Mouse (Mus musculus) kidney, embryonic 16.5 days (tissue): ENCODE data around the gene Clec16a. TPM values are rescaled to one million over a fixed set of nuclear protein-coding genes. Genes with fewer than 3 reads are reported as not detected.
A peak's percentile ranks its signal among the peaks of the same experiment; 100 is the strongest.

Experiments
- ATAC-seq: fragments of 200-750 bp; cut with Nextera tagmentation; 2 replicates; pipeline ENCODE4 v1.8.0; 2017; ENCODE audit warnings: moderate TSS enrichment; ENCODE audit not compliant: low FRiP score, low TSS enrichment
- H3K27ac ChIP-seq: fragments of 300-500 bp; sonication (generic); 2 replicates; pipeline ENCODE4 v1.5.1; 2014; ENCODE audit warnings: low read length
- H3K27me3 ChIP-seq: fragments of 300-500 bp; sonication (generic); 2 replicates; pipeline ENCODE4 v1.6.1; 2014; ENCODE audit warnings: low read length, control low read depth, mixed read lengths; ENCODE audit not compliant: insufficient read depth
- H3K36me3 ChIP-seq: fragments of 300-500 bp; sonication (generic); 2 replicates; pipeline ENCODE4 v1.6.1; 2014; ENCODE audit warnings: low read length, control low read depth, mixed read lengths; ENCODE audit not compliant: insufficient read depth
- H3K4me1 ChIP-seq: fragments of 300-500 bp; sonication (generic); 2 replicates; pipeline ENCODE4 v1.6.1; 2014; ENCODE audit warnings: low read length, control low read depth, mixed read lengths; ENCODE audit not compliant: insufficient read depth
- H3K4me2 ChIP-seq: fragments of 300-500 bp; sonication (generic); replicated peaks from 2 replicates; pipeline ENCODE4 v1.6.1; 2014; ENCODE audit warnings: low read depth, low read length
- H3K4me3 ChIP-seq: fragments of 300-500 bp; sonication (generic); 2 replicates; pipeline ENCODE4 v1.5.1; 2014; ENCODE audit warnings: mild to moderate bottlenecking, low read length
- H3K9ac ChIP-seq: fragments of 300-500 bp; sonication (generic); replicated peaks from 2 replicates; pipeline ENCODE4 v1.6.1; 2014; ENCODE audit warnings: low read length
- H3K9me3 ChIP-seq: fragments of 300-500 bp; sonication (generic); 2 replicates; pipeline ENCODE4 v1.6.1; 2016; ENCODE audit warnings: low read length, control low read depth
- WGBS: fragments of 180-500 bp; shearing (Covaris S2); extraction: QIAGEN DNeasy Blood & Tissue Kit; methylation state at CpG from one replicate; pipeline ENCODE4 v1.1.7; 2014; 5-methylcytosine and 5-hydroxymethylcytosine counted together
- polyA plus RNA-seq: library from polyadenylated mRNA; unstranded; fragments of >200 nt; fragmentation: Nextera tagmentation; extraction: Ambion mirVana; gene quantifications from 2 replicates; pipeline ENCODE4 v1.2.1, GENCODE M21; 2015

Clec16a gene
- polyA plus RNA-seq, 1 experiment from 2014 or later, result 32.1 TPM

- 85% methylated on average over 3 of the region's 3 CpGs for WGBS
- H3K9me3 ChIP-seq, result no peaks in the 10 kb centered on the region
- no peak overlapping the region for H3K4me2 ChIP-seq
- no peaks in the 10 kb centered on the region for H3K36me3 ChIP-seq
- H3K4me1 ChIP-seq, result no peaks in the 10 kb centered on the region
- ATAC-seq, result no peak
- H3K4me3 ChIP-seq, result no peak overlapping the region
- no peaks in the 10 kb centered on the region for H3K27me3 ChIP-seq
- no peak overlapping the region for H3K27ac ChIP-seq
- no peak overlapping the region for H3K9ac ChIP-seq
Measured at GRCm38 (mm10) chr16:10607802-10608201, 62.7 kb downstream of the Clec16a start.

- peaks cover 5% of the 10 kb centered on the region; the same call in 1 of the 2 replicates for H3K36me3 ChIP-seq
- no peak overlapping the region for H3K4me2 ChIP-seq
- no peaks in the 10 kb centered on the region for H3K9me3 ChIP-seq
- H3K9ac ChIP-seq, result no peak overlapping the region
- ATAC-seq, result no peak
- no peak overlapping the region for H3K27ac ChIP-seq
- no peaks in the 10 kb centered on the region for H3K27me3 ChIP-seq
- H3K4me3 ChIP-seq, result no peak overlapping the region
- no peaks in the 10 kb centered on the region for H3K4me1 ChIP-seq
- WGBS, result 95% methylated on average over 7 of the region's 7 CpGs
Measured at GRCm38 (mm10) chr16:10609921-10610320, 64.8 kb downstream of the Clec16a start.

- no peak overlapping the region for H3K27ac ChIP-seq
- no peak overlapping the region for H3K4me3 ChIP-seq
- no peaks in the 10 kb centered on the region for H3K4me1 ChIP-seq
- H3K4me2 ChIP-seq, result no peak overlapping the region
- H3K9ac ChIP-seq, result no peak overlapping the region
- H3K9me3 ChIP-seq, result no peaks in the 10 kb centered on the region
- H3K36me3 ChIP-seq, result peaks cover 12% of the 10 kb centered on the region
- 88% methylated on average over 6 of the region's 6 CpGs for WGBS
- H3K27me3 ChIP-seq, result no peaks in the 10 kb centered on the region
- no peak for ATAC-seq
Measured at GRCm38 (mm10) chr16:10610801-10611200, 65.7 kb downstream of the Clec16a start.

- ATAC-seq, result no peak
- H3K4me3 ChIP-seq, result no peak overlapping the region
- no peaks in the 10 kb centered on the region for H3K9me3 ChIP-seq
- H3K36me3 ChIP-seq, result peaks cover 14% of the 10 kb centered on the region
- no peak overlapping the region for H3K4me2 ChIP-seq
- 86% methylated on average over 4 of the region's 4 CpGs for WGBS
- H3K27me3 ChIP-seq, result no peaks in the 10 kb centered on the region
- no peak overlapping the region for H3K9ac ChIP-seq
- H3K27ac ChIP-seq, result no peak overlapping the region
- H3K4me1 ChIP-seq, result no peaks in the 10 kb centered on the region
Measured at GRCm38 (mm10) chr16:10611306-10611705, 66.2 kb downstream of the Clec16a start.

- ATAC-seq, result 0 out of 2 replicates have a peak, but pooled peaks have one; percentile 12
- H3K4me2 ChIP-seq, result no peak overlapping the region
- H3K4me3 ChIP-seq, result no peak overlapping the region
- H3K27me3 ChIP-seq, result no peaks in the 10 kb centered on the region
- H3K4me1 ChIP-seq, result no peaks in the 10 kb centered on the region
- WGBS, result 91% methylated on average over 2 of the region's 2 CpGs
- no peak overlapping the region for H3K9ac ChIP-seq
- peaks cover 18% of the 10 kb centered on the region for H3K36me3 ChIP-seq
- H3K27ac ChIP-seq, result no peak overlapping the region
- H3K9me3 ChIP-seq, result no peaks in the 10 kb centered on the region
Measured at GRCm38 (mm10) chr16:10613996-10614395, 68.9 kb downstream of the Clec16a start.

- Histone ChIP-seq H3K4me1 (no peaks in the 10 kb centered on the region), H3K9ac (no peak overlapping the region), H3K36me3 (peaks cover 4% of the 10 kb centered on the region; the same call in 1 of the 2 replicates), H3K9me3 (no peaks in the 10 kb centered on the region), H3K27ac (no peak overlapping the region), H3K27me3 (no peaks in the 10 kb centered on the region), H3K4me3 (no peak overlapping the region), H3K4me2 (no peak overlapping the region)
- 69% methylated on average over 6 of the region's 6 CpGs for WGBS
- no peak for ATAC-seq
Measured at GRCm38 (mm10) chr16:10620961-10621614, 75.9 kb downstream of the Clec16a start.

- H3K9me3 ChIP-seq, result no peaks in the 10 kb centered on the region
- no peak overlapping the region for H3K4me3 ChIP-seq
- H3K4me2 ChIP-seq, result no peak overlapping the region
- no peak for ATAC-seq
- peaks cover 4% of the 10 kb centered on the region; the same call in 1 of the 2 replicates for H3K36me3 ChIP-seq
- H3K27ac ChIP-seq, result no peak overlapping the region
- H3K9ac ChIP-seq, result no peak overlapping the region
- WGBS, result 48% methylated on average over 1 of the region's 1 CpGs
- no peaks in the 10 kb centered on the region for H3K4me1 ChIP-seq
- no peaks in the 10 kb centered on the region for H3K27me3 ChIP-seq
Measured at GRCm38 (mm10) chr16:10621710-10622109, 76.6 kb downstream of the Clec16a start.

- ATAC-seq, result no peak
- H3K4me2 ChIP-seq, result no peak overlapping the region
- 95% methylated on average over 1 of the region's 1 CpGs for WGBS
- H3K9ac ChIP-seq, result no peak overlapping the region
- H3K4me3 ChIP-seq, result no peak overlapping the region
- no peaks in the 10 kb centered on the region for H3K9me3 ChIP-seq
- H3K27me3 ChIP-seq, result no peaks in the 10 kb centered on the region
- no peak overlapping the region for H3K27ac ChIP-seq
- no peaks in the 10 kb centered on the region for H3K4me1 ChIP-seq
- peaks cover 4% of the 10 kb centered on the region; the same call in 1 of the 2 replicates for H3K36me3 ChIP-seq
Measured at GRCm38 (mm10) chr16:10626116-10626515, 81.0 kb downstream of the Clec16a start.

GRCm38 (mm10) chr16:10627136-10627668 is 82.1 kb downstream of the Clec16a start:
- no peak overlapping the region for H3K9ac ChIP-seq
- H3K4me2 ChIP-seq, result no peak overlapping the region
- no peaks in the 10 kb centered on the region for H3K4me1 ChIP-seq
- WGBS, result 93% methylated on average over 6 of the region's 6 CpGs
- H3K27ac ChIP-seq, result no peak overlapping the region
- H3K27me3 ChIP-seq, result no peaks in the 10 kb centered on the region
- peaks cover 4% of the 10 kb centered on the region; the same call in 1 of the 2 replicates for H3K36me3 ChIP-seq
- no peak overlapping the region for H3K4me3 ChIP-seq
- no peaks in the 10 kb centered on the region for H3K9me3 ChIP-seq
- no peak for ATAC-seq

GRCm38 (mm10) chr16:10628030-10628555 is 83.0 kb downstream of the Clec16a start:
- no peaks in the 10 kb centered on the region for H3K27me3 ChIP-seq
- H3K4me3 ChIP-seq, result no peak overlapping the region
- WGBS, result 83% methylated on average over 4 of the region's 4 CpGs
- H3K9ac ChIP-seq, result no peak overlapping the region
- H3K4me2 ChIP-seq, result no peak overlapping the region
- ATAC-seq, result no peak
- no peaks in the 10 kb centered on the region for H3K9me3 ChIP-seq
- no peaks in the 10 kb centered on the region for H3K4me1 ChIP-seq
- H3K27ac ChIP-seq, result no peak overlapping the region
- peaks cover 4% of the 10 kb centered on the region; the same call in 1 of the 2 replicates for H3K36me3 ChIP-seq
